Mouse (Mus musculus): ENCODE data around the gene Gpr108.

Gpr108 gene

GRCm38 (mm10) chr17:57201841-57202724 lies 46.2 kb downstream of the Gpr108 start:
- DNase-seq = no peak

- DNase-seq = no peak
These were observed 50.0 kb downstream of the Gpr108 start for GRCm38 (mm10) chr17:57198252-57198651.

GRCm38 (mm10) chr17:57195326-57196010 lies 52.8 kb downstream of the Gpr108 start:
- DNase-seq = no peak

- no peak for DNase-seq
These were observed 53.5 kb downstream of the Gpr108 start for GRCm38 (mm10) chr17:57194771-57195170.

GRCm38 (mm10) chr17:57194041-57194507 lies 54.2 kb downstream of the Gpr108 start, which contains the start of gene Tnfsf14:
TSS of gene Tnfsf14 (minus strand) at chr17:57194177.
- no peak for DNase-seq

- DNase-seq = no peak
These were observed 59.6 kb downstream of the Gpr108 start for GRCm38 (mm10) chr17:57188510-57189192.

- DNase-seq = no peak
These were observed 62.6 kb downstream of the Gpr108 start for GRCm38 (mm10) chr17:57185641-57186040.

Measured in right cerebral cortex, adult 18-20 months (tissue).